Mouse (Mus musculus): ENCODE data around the gene Msrb3. TPM values are rescaled to one million over a fixed set of nuclear protein-coding genes. Genes with fewer than 3 reads are reported as not detected.
A peak's percentile ranks its signal among the peaks of the same experiment; 100 is the strongest.

The Msrb3 gene
- polyA plus RNA-seq, 1 experiment from 2014 or later: 20.6 TPM

GRCm38 (mm10) chr10:120861194-120861593 is 37.7 kb downstream of the Msrb3 start:
- Histone ChIP-seq H3K4me2 (no peak overlapping the region), H3K4me1 (peaks cover 30% of the 10 kb centered on the region), H3K36me3 (peaks cover 20% of the 10 kb centered on the region), H3K27me3 (replicated peaks) (no peaks in the 10 kb centered on the region), H3K9me3 (no peaks in the 10 kb centered on the region), H3K27ac (replicated peaks) (no peak overlapping the region), H3K4me3 (no peak overlapping the region), H3K9ac (no peak overlapping the region)
- 76% methylated on average over 3 of the region's 3 CpGs for WGBS
- no peak for ATAC-seq (ENCODE audit: extremely low read depth, insufficient number of reproducible peaks, low FRiP score, low TSS enrichment)

- Histone ChIP-seq H3K9ac (peak overlapping the region; percentile 55; the same call in 1 of the 2 replicates), H3K4me1 (peaks cover 27% of the 10 kb centered on the region), H3K4me3 (0 out of 2 replicates have a peak overlapping the region, but pooled peaks have one; percentile 25), H3K9me3 (no peaks in the 10 kb centered on the region), H3K4me2 (peak overlapping the region; percentile 49), H3K36me3 (peaks cover 16% of the 10 kb centered on the region), H3K27me3 (replicated peaks) (no peaks in the 10 kb centered on the region), H3K27ac (replicated peaks) (no peak overlapping the region)
- ATAC-seq (ENCODE audit: extremely low read depth, insufficient number of reproducible peaks, low FRiP score, low TSS enrichment): no peak; the same call in 1 of the 2 replicates
- WGBS: 46% methylated on average over 13 of the region's 13 CpGs
Measured at GRCm38 (mm10) chr10:120857531-120858001, 41.3 kb downstream of the Msrb3 start.

- no peak overlapping the region for H3K4me2 ChIP-seq
- no peak for ATAC-seq (ENCODE audit: extremely low read depth, insufficient number of reproducible peaks, low FRiP score, low TSS enrichment)
- no peak overlapping the region for H3K27ac ChIP-seq (replicated peaks)
- H3K9me3 ChIP-seq: no peaks in the 10 kb centered on the region
- 81% methylated on average over 10 of the region's 10 CpGs for WGBS
- H3K4me1 ChIP-seq: peaks cover 31% of the 10 kb centered on the region
- H3K27me3 ChIP-seq (replicated peaks): no peaks in the 10 kb centered on the region
- no peak overlapping the region for H3K4me3 ChIP-seq
- peaks cover 13% of the 10 kb centered on the region for H3K36me3 ChIP-seq
- H3K9ac ChIP-seq: no peak overlapping the region
Measured at GRCm38 (mm10) chr10:120854329-120854728, 44.6 kb downstream of the Msrb3 start.

- no peak overlapping the region for H3K27ac ChIP-seq (replicated peaks)
- peaks cover 26% of the 10 kb centered on the region for H3K4me1 ChIP-seq
- H3K9me3 ChIP-seq: no peaks in the 10 kb centered on the region
- no peaks in the 10 kb centered on the region for H3K27me3 ChIP-seq (replicated peaks)
- no peak overlapping the region for H3K4me3 ChIP-seq
- 80% methylated on average over 9 of the region's 9 CpGs for WGBS
- peaks cover 18% of the 10 kb centered on the region for H3K36me3 ChIP-seq
- no peak overlapping the region for H3K4me2 ChIP-seq
- ATAC-seq (ENCODE audit: extremely low read depth, insufficient number of reproducible peaks, low FRiP score, low TSS enrichment): no peak
- no peak overlapping the region for H3K9ac ChIP-seq
Measured at GRCm38 (mm10) chr10:120853816-120854215, 45.1 kb downstream of the Msrb3 start.

- Histone ChIP-seq H3K4me3 (no peak overlapping the region), H3K27me3 (replicated peaks) (no peaks in the 10 kb centered on the region), H3K27ac (replicated peaks) (0 out of 2 replicates have a peak overlapping the region, but pooled peaks have one; percentile 17), H3K36me3 (peaks cover 39% of the 10 kb centered on the region), H3K4me2 (no peak overlapping the region), H3K9ac (no peak overlapping the region), H3K9me3 (no peaks in the 10 kb centered on the region), H3K4me1 (peaks cover 13% of the 10 kb centered on the region)
- WGBS: 66% methylated on average over 9 of the region's 9 CpGs
- ATAC-seq (ENCODE audit: extremely low read depth, insufficient number of reproducible peaks, low FRiP score, low TSS enrichment): no peak
Measured at GRCm38 (mm10) chr10:120851196-120851781, 47.6 kb downstream of the Msrb3 start.

GRCm38 (mm10) chr10:120850391-120851195 is 48.3 kb downstream of the Msrb3 start:
- Histone ChIP-seq H3K9ac (no peak overlapping the region), H3K36me3 (peaks cover 46% of the 10 kb centered on the region), H3K27me3 (replicated peaks) (no peaks in the 10 kb centered on the region), H3K4me1 (peaks cover 13% of the 10 kb centered on the region), H3K4me3 (no peak overlapping the region), H3K9me3 (no peaks in the 10 kb centered on the region), H3K4me2 (no peak overlapping the region), H3K27ac (replicated peaks) (peak overlapping the region; percentile 34; the same call in 1 of the 2 replicates)
- WGBS: 77% methylated on average over 24 of the region's 24 CpGs
- no peak for ATAC-seq (ENCODE audit: extremely low read depth, insufficient number of reproducible peaks, low FRiP score, low TSS enrichment)

- Histone ChIP-seq H3K4me1 (peaks cover 13% of the 10 kb centered on the region), H3K9ac (no peak overlapping the region), H3K36me3 (peaks cover 63% of the 10 kb centered on the region), H3K4me3 (no peak overlapping the region), H3K4me2 (no peak overlapping the region), H3K9me3 (no peaks in the 10 kb centered on the region), H3K27me3 (replicated peaks) (no peaks in the 10 kb centered on the region), H3K27ac (replicated peaks) (no peak overlapping the region)
- 65% methylated on average over 7 of the region's 7 CpGs for WGBS
- no peak for ATAC-seq (ENCODE audit: extremely low read depth, insufficient number of reproducible peaks, low FRiP score, low TSS enrichment)
Measured at GRCm38 (mm10) chr10:120848677-120849076, 50.2 kb downstream of the Msrb3 start.

- 73% methylated on average over 4 of the region's 4 CpGs for WGBS
- Histone ChIP-seq H3K9me3 (no peaks in the 10 kb centered on the region), H3K36me3 (peaks cover 72% of the 10 kb centered on the region), H3K4me3 (no peak overlapping the region), H3K4me1 (peaks cover 13% of the 10 kb centered on the region), H3K9ac (no peak overlapping the region), H3K4me2 (no peak overlapping the region), H3K27me3 (replicated peaks) (no peaks in the 10 kb centered on the region), H3K27ac (replicated peaks) (no peak overlapping the region)
- no peak for ATAC-seq (ENCODE audit: extremely low read depth, insufficient number of reproducible peaks, low FRiP score, low TSS enrichment)
Measured at GRCm38 (mm10) chr10:120847785-120848184, 51.1 kb downstream of the Msrb3 start.

- H3K36me3 ChIP-seq: peaks cover 78% of the 10 kb centered on the region
- H3K4me1 ChIP-seq: no peaks in the 10 kb centered on the region
- no peaks in the 10 kb centered on the region; the same call in 1 of the 2 replicates for H3K9me3 ChIP-seq
- H3K27me3 ChIP-seq (replicated peaks): no peaks in the 10 kb centered on the region
- H3K4me3 ChIP-seq: no peak overlapping the region
- H3K9ac ChIP-seq: no peak overlapping the region
- H3K4me2 ChIP-seq: no peak overlapping the region
- ATAC-seq (ENCODE audit: extremely low read depth, insufficient number of reproducible peaks, low FRiP score, low TSS enrichment): no peak
- 76% methylated on average over 7 of the region's 7 CpGs for WGBS
- no peak overlapping the region for H3K27ac ChIP-seq (replicated peaks)
Measured at GRCm38 (mm10) chr10:120839966-120840365, 58.9 kb downstream of the Msrb3 start.

GRCm38 (mm10) chr10:120834531-120834930 is 64.4 kb downstream of the Msrb3 start:
- Histone ChIP-seq H3K9me3 (no peaks in the 10 kb centered on the region; the same call in 1 of the 2 replicates), H3K4me3 (no peak overlapping the region), H3K4me1 (no peaks in the 10 kb centered on the region), H3K27ac (replicated peaks) (no peak overlapping the region), H3K36me3 (peaks cover 65% of the 10 kb centered on the region), H3K9ac (no peak overlapping the region), H3K4me2 (no peak overlapping the region), H3K27me3 (replicated peaks) (no peaks in the 10 kb centered on the region)
- WGBS: 82% methylated on average over 1 of the region's 1 CpGs
- ATAC-seq (ENCODE audit: extremely low read depth, insufficient number of reproducible peaks, low FRiP score, low TSS enrichment): no peak

GRCm38 (mm10) chr10:120833836-120834235 is 65.1 kb downstream of the Msrb3 start:
- Histone ChIP-seq H3K27me3 (replicated peaks) (no peaks in the 10 kb centered on the region), H3K4me3 (no peak overlapping the region)

More at GRCm38 (mm10) chr10:120833836-120834235, 65.1 kb downstream of the Msrb3 start:
- Histone ChIP-seq H3K4me2 (no peak overlapping the region), H3K9me3 (no peaks in the 10 kb centered on the region; the same call in 1 of the 2 replicates), H3K4me1 (no peaks in the 10 kb centered on the region), H3K27ac (replicated peaks) (no peak overlapping the region), H3K9ac (no peak overlapping the region), H3K36me3 (peaks cover 64% of the 10 kb centered on the region)
- no peak for ATAC-seq (ENCODE audit: extremely low read depth, insufficient number of reproducible peaks, low FRiP score, low TSS enrichment)

Measured in heart, embryonic 13.5 days (tissue).